Mouse (Mus musculus): ENCODE data around the gene Ptgs2. TPM values are rescaled to one million over a fixed set of nuclear protein-coding genes. Genes with fewer than 3 reads are reported as not detected.

Gene Ptgs2
- total RNA-seq, 2 experiments from 2014 or later: 20.4 to 28.8 TPM

DNA sequence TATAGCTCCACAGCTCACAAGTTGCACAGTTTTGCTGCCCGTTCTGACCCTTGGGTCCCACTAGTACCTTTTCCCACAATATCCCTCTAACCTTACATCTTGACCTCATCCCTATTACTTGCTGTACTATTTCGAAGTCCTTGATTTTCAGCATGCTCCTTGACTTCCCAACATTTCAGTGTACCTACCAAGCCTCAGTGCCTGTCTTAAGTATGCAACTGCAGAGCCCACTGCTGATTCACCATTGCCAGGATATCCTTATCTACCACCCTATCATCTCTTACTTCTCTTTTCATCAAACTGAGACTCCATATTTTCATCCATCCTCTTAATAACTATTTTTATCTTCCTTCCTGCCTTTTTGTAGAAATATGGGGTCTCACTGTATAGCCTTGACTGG, 9.8 kb downstream of the Ptgs2 start:
- intact Hi-C loops (cut with DNase I): no loop called here
- no peak for DNase-seq (ENCODE audit: extremely low spot score in 1 of 2, low spot score in 2 of 2)
- Histone ChIP-seq H3K4me3 (no peak overlapping the region), H3K27ac (no peak overlapping the region)
- TF ChIP-seq CTCF (IDR thresholded peaks at IDR 0.05): no peak

DNA sequence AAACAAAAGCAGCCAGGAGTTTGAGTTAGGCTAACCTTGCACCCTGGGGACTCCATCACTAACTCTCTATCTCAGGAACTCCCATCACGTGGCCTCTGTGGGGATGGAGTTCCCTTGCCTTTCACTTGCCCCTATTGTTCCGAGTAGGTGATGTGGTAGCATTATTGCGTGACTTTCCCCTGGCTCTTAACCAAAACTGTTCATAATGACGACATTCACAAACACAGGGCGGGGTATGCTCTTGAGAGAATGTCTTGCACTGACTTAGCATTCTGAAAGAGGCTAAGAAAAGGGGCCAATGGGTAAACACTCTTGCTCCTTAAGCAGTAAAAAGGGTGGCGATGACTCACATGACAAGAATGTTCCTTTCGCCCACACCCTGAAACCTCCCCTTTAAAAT, 15.5 kb downstream of the Ptgs2 start:
- TF ChIP-seq CTCF (IDR thresholded peaks at IDR 0.05): no peak

DNA sequence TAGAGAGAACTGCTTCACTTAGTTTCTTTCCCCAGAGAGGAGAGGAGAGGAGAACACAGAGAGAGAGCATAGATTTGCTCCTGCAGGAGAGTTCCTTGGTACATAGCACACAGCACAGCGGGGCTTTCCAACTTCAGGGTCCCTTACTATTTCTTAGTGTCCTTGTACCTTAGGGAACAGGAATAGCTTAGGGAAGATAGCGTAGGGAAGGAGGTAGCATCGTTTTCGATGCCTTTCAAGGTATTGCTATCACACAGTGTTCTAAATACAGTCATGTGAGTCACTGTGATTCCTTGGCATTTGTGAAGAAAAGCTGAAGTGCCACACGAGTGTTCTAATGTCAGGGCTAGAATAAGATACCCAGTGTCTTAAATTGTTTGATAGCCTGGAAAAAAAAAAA, 18.5 kb downstream of the Ptgs2 start:
- no peak for TF ChIP-seq CTCF (IDR thresholded peaks at IDR 0.05)
- no peak for DNase-seq (ENCODE audit: extremely low spot score in 1 of 2, low spot score in 2 of 2)
- H3K27ac ChIP-seq: peak overlapping the region; percentile 66
- intact Hi-C loops (cut with DNase I): loop anchor here (5.0 kb wide), 1 partner anchor 261 kb away; no protein-coding TSS in a partner anchor
- no peak overlapping the region for H3K4me3 ChIP-seq

More for the DNA sequence above, 15.5 kb downstream of the Ptgs2 start:
- DNase-seq (ENCODE audit: extremely low spot score in 1 of 2, low spot score in 2 of 2): no peak
- H3K4me3 ChIP-seq: no peak overlapping the region
- intact Hi-C loops (cut with DNase I): loop anchor here (5.0 kb wide), 1 partner anchor 258 kb away; no protein-coding TSS in a partner anchor
- no peak overlapping the region for H3K27ac ChIP-seq

DNA sequence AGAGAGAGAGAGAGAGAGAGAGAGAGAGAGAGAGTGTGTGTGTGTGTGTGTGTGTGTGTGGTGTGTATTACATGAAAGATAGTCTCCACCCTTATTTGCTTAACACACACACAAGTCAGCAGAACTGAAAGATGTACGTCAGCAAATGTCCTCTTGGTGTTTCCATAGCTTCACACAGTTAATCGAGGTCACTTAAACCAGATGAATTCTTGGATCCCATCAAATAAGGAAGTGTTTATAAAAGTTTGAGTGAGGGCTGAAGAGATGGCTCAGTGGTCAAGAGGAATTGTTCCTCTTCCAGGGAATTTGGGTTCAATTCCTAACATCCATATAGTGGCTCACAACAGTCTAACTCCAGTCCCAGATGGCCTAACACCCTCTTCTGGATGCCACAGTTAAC, 25.7 kb downstream of the Ptgs2 start:
- Histone ChIP-seq H3K4me3 (no peak overlapping the region), H3K27ac (no peak overlapping the region)
- DNase-seq (ENCODE audit: extremely low spot score in 1 of 2, low spot score in 2 of 2): no peak
- intact Hi-C loops (cut with DNase I): no loop called here
- no peak for TF ChIP-seq CTCF (IDR thresholded peaks at IDR 0.05)

DNA sequence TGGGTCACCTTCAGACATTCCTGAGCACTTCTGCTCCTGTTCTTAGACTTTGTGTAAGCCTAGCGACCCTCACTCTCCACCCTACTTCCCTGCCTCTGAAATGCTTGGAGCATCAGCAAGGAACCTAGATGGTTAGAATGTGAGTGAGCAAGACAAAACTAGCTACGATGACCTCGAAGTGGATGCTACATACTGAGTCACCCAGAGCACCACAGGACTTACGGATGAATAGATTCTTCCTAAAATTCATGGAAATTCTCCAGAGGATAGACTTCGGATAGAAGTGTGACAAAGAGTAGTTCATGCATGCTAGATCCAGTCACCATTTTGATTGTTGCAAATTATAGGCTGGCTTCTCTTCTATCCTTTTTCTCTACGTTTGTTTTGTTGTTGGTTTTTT, 30.2 kb downstream of the Ptgs2 start:
- intact Hi-C loops (cut with DNase I): no loop called here
- TF ChIP-seq CTCF (IDR thresholded peaks at IDR 0.05): no peak
- DNase-seq (ENCODE audit: extremely low spot score in 1 of 2, low spot score in 2 of 2): no peak
- no peak overlapping the region for H3K27ac ChIP-seq
- H3K4me3 ChIP-seq: no peak overlapping the region

DNA sequence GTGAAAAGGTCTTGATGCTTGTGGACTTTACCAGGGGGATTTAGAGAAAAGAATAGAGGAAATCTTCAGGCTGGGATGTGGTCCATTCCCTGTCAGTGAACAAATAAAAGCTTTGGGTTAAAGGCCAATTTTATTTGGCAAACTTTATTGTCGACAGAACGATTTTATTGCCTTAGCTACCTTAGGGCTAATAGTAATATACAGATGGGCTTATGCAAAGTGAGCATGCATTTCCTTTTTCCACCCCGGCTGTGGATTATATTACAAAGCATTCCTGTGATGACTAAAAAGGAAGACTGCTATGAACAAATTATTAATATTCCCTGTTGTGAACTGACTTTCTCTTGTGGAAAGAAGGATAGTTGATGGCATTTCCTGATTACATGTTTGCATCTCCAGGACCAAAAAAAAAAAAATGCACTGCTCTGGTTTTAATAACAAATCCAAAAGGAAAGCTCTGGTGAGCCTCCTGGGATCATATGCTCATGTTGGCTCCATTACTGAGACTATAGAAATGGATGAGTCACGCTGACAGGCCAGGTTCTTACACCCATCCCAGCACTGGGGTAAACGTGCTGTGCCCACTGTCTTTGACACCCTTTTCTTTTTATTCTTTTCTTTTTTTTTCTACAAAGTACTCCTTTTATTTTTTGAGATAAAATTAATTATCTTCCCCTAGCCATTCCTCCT, 30.9 kb downstream of the Ptgs2 start:
- no peak for DNase-seq (ENCODE audit: extremely low spot score in 1 of 2, low spot score in 2 of 2)
- no peak for TF ChIP-seq CTCF (IDR thresholded peaks at IDR 0.05)
- intact Hi-C loops (cut with DNase I): no loop called here
- Histone ChIP-seq H3K27ac (no peak overlapping the region), H3K4me3 (no peak overlapping the region)

DNA sequence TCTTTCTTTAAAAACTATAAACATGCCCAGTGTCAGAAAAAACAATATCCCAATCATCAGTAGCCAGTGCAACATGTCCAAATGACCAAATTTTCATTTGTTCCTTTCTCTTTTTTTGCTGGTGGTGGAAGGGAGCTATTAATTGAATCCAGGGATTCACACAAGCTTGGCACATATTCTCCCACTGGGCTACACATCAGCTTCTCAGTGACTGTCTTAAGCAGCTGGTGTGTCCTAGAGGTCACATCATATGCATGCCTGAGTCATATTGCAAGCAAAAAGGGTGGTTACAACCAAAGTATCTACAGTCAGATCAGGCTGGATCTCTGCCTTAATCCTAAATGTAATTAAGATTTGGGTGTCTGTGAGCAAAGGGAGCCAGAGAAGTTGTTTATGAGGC, 35.5 kb downstream of the Ptgs2 start:
- Histone ChIP-seq H3K27ac (no peak overlapping the region), H3K4me3 (no peak overlapping the region)
- DNase-seq (ENCODE audit: extremely low spot score in 1 of 2, low spot score in 2 of 2): no peak
- intact Hi-C loops (cut with DNase I): no loop called here
- TF ChIP-seq CTCF (IDR thresholded peaks at IDR 0.05): no peak

DNA sequence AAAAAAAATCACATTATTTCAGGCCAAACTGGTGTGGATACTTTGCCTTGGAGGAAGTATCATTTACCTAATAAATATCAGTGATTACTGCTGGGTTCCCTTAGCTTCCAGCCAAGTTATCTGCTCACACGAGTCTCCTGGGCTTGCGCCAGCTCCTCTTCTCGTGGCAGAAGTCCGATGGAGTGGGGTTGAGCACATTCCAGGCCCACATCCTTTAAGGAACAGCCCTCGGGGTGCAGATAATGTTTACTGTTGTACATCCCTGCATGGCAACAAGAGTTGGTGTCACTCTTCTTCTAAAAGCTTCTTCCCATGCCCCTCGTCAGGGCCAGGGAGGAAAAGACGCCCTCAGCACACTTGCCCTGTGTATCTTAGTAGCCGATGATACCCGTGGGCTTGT, 39.9 kb downstream of the Ptgs2 start:
- no peak for TF ChIP-seq CTCF (IDR thresholded peaks at IDR 0.05)
- intact Hi-C loops (cut with DNase I): no loop called here
- DNase-seq (ENCODE audit: extremely low spot score in 1 of 2, low spot score in 2 of 2): no peak
- Histone ChIP-seq H3K4me3 (no peak overlapping the region), H3K27ac (no peak overlapping the region)

DNA sequence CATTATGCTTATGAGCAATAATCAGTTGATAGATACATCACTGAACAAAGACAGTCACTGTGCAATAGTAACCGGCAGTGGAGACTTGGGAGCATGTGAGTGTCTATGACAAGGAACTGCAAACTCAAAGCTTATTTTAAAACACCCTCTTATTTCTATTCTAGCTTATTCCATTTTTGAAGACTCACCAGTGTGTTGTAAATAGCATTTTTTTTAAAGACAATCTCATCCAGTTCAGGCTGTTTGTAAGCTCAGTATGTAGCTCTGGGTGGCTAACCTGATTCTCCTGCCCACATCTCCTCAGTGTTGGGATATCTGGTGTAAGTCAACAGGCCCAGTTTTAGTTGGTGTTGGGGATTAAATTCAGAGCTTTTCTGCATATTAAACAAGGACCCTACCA, 42.1 kb downstream of the Ptgs2 start:
- intact Hi-C loops (cut with DNase I): no loop called here

DNA sequence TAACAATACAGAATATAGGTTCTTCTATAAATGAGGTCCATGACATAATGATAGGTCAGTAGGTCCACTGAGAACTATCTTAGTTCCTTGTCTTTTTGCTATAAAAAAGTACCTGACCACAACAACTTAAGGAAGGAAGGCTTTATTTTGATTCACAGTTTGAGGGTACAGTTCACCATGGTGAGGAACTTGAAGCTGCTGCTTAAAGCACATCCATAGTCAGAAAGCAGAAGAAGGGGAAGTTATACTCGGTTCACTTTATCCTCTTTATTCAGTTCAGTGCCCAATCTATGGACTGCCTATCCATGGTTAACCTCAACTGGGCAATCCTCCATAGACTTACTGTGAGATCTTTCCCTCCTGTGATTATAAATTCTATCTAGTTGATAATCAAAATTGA, 43.7 kb downstream of the Ptgs2 start:
- no peak overlapping the region for H3K27ac ChIP-seq
- intact Hi-C loops (cut with DNase I): no loop called here
- DNase-seq (ENCODE audit: extremely low spot score in 1 of 2, low spot score in 2 of 2): no peak
- no peak overlapping the region for H3K4me3 ChIP-seq
- TF ChIP-seq CTCF (IDR thresholded peaks at IDR 0.05): no peak

More for the DNA sequence above, 42.1 kb downstream of the Ptgs2 start:
- Histone ChIP-seq H3K27ac (no peak overlapping the region; the same call in 1 of the 2 replicates), H3K4me3 (no peak overlapping the region)
- no peak for DNase-seq (ENCODE audit: extremely low spot score in 1 of 2, low spot score in 2 of 2)
- no peak for TF ChIP-seq CTCF (IDR thresholded peaks at IDR 0.05)

DNA sequence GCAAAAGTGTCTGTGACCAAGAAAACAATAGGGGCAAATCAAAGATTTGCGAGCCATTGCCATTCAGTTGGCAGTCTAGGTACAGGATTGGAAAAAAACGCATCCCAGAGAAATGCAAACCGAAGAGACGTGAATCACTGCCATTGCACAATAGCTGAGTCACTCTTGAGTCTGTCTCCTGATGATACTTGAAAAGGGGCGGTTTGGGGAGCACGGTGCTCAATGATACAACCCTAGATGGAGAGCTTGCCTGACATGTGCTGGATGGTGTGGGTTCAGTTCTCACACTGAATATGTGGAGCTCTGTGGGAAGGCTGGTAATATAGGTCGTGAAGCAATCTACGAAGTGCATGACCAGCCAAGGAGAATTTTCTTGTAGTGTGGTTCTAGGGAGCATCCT, 45.2 kb downstream of the Ptgs2 start:
- Histone ChIP-seq H3K4me3 (no peak overlapping the region), H3K27ac (no peak overlapping the region)
- DNase-seq (ENCODE audit: extremely low spot score in 1 of 2, low spot score in 2 of 2): no peak
- no peak for TF ChIP-seq CTCF (IDR thresholded peaks at IDR 0.05)
- intact Hi-C loops (cut with DNase I): no loop called here

DNA sequence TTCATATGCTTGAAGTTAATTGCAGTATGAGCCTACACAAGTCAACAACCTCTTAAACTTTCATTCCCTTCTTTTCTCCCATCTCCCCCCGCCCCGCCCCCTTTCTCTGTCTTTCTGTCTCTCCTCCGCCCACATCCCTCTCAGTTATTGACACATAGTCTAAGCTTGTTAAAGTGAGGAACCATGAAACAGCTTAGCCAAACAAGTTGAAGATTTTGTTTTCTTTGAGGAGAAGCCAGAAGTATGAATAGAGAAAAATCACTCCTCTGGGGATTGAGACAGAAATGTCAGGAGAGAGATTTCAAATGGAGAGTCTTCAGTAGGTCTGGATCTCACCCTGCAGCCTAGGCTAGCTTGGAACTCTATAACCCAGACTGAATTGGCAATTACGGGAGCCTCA, 47.4 kb downstream of the Ptgs2 start:
- Histone ChIP-seq H3K4me3 (no peak overlapping the region), H3K27ac (no peak overlapping the region)
- TF ChIP-seq CTCF (IDR thresholded peaks at IDR 0.05): no peak
- DNase-seq (ENCODE audit: extremely low spot score in 1 of 2, low spot score in 2 of 2): no peak
- intact Hi-C loops (cut with DNase I): no loop called here

DNA sequence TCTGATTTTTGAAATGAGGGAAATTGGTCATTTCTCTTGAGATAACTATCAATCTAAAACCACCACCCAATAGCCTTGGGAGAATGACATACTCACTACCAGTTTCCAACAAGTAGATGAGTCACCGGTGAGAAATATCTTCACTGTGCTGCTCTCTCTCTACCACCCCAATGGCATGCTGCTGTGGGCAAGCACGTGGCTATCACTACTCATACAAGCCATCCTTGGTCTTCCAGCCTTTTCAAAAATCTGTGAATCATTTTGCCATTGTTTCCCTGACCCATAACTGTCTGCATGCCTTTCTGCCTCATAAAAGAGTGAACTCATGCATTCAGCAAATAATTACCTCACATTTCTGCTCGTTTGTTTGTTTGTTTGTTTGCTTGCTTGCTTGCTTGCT, 51.6 kb downstream of the Ptgs2 start:
- no peak for DNase-seq (ENCODE audit: extremely low spot score in 1 of 2, low spot score in 2 of 2)
- H3K4me3 ChIP-seq: no peak overlapping the region
- TF ChIP-seq CTCF (IDR thresholded peaks at IDR 0.05): no peak
- intact Hi-C loops (cut with DNase I): no loop called here
- H3K27ac ChIP-seq: no peak overlapping the region

Small RNAs within 50 kb of the gene (microRNA-seq; reads per million reads assigned to microRNA genes)
- 0 reads per million in 2 experiments for gene Gm44329

Other genes with a start within 250 kb of the Ptgs2 start
- 1 to 10 TPM; 1.3 to 2.7 TPM for gene Pla2g4a, start 138.7 kb upstream of the Ptgs2 start, total RNA-seq (2021)
- gene Pdc, start 219.4 kb downstream of the Ptgs2 start, total RNA-seq (2021): not detected